In the genomic region with DNA sequence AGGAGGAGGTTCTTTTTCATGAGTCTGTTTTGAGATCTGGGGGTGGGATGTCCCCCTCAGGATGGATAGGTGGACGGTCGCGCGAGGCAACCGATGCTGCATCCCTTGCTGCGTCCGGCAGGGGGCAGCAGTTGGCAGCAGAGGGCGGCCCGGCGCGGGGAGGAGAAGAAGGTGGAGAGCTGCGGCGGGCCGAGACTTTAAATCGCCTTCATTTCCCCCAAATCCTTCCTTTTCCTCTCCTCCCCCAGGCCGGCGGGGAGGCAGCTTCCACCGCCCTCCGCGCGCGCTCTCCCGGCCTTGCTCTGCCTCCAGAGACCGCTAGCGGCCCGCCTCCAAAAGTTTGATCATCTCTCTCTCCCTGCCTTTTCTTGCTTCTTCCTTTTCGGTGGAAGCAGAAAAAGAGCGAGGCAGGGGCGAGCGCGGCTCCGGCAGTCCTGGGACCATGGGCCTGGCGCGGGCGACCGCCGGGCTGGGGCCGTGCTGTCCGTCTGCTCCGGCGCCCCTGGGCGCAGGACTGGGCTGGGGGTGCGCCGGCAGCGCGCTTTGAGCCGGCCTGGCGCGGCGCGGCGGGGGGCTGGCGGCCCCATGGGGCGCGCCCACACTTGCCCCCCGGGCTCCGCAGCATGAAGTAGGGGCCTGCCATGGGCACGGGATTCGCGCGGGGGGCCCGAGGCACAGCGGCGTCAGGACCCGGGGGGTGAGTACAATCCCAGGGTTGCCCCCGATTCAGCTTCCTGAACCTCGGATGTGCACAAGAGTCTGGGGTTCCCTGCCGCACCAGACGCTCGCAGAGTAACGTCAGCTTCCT, we compare ENCODE assay signal across 8 mouse cellular contexts. TPM values are rescaled to one million over a fixed set of nuclear protein-coding genes. Genes with fewer than 3 reads are reported as not detected.
DNase-seq lines count a peak whose midpoint lies in the region; ATAC-seq and TF ChIP-seq lines count a peak whose summit lies in the region.

No protein-coding gene starts in this region.

- under 1% methylated on average over 67 of the region's 71 CpGs for WGBS in embryonic facial prominence, embryonic 12.5 days
- under 1% methylated on average over 60 of the region's 71 CpGs for WGBS in heart, embryonic 11.5 days (ENCODE audit: insufficient replicate concordance)
- under 1% methylated on average over 59 of the region's 71 CpGs for WGBS in kidney, embryonic 15.5 days
- WGBS in liver, embryonic 14.5 days (ENCODE audit: insufficient replicate concordance), result under 1% methylated on average over 70 of the region's 71 CpGs
- WGBS in stomach, embryonic 14.5 days, result under 1% methylated on average over 63 of the region's 71 CpGs

- H3K9ac ChIP-seq in embryonic facial prominence, embryonic 12.5 days, result peak overlapping the region; percentile 72
- H3K9ac ChIP-seq in heart, embryonic 11.5 days (ENCODE audit: low read depth, low read length), result peak overlapping the region; percentile 78
- H3K9ac ChIP-seq in kidney, embryonic 15.5 days, result peak overlapping the region; percentile 76
- H3K9ac ChIP-seq in liver, embryonic 14.5 days (replicated peaks), result no peak overlapping the region
- H3K9ac ChIP-seq in stomach, embryonic 14.5 days (replicated peaks; ENCODE audit: low read depth, low read length), result peak overlapping the region; percentile 90

- DNase-seq in 3T3-L1 (ENCODE audit: low read depth, low spot score), result peak; percentile 71
- DNase-seq in adrenal gland, postnatal 25 days, result peak; percentile 88
- DNase-seq in liver, embryonic 14.5 days (ENCODE audit: low read depth in 3 of 3, low spot score in 3 of 3), result no peak
- peak; percentile 87 for DNase-seq in neural tube, embryonic 10.5 days (ENCODE audit: extremely low spot score, low spot score)

- peak; percentile 44 for ATAC-seq in embryonic facial prominence, embryonic 12.5 days (ENCODE audit: insufficient number of reproducible peaks, insufficient read depth, low FRiP score, low TSS enrichment)
- ATAC-seq in heart, embryonic 11.5 days (replicated peaks; ENCODE audit: insufficient number of reproducible peaks, low FRiP score, low TSS enrichment), result no peak; the same call in 1 of the 2 replicates
- ATAC-seq in kidney, embryonic 15.5 days (replicated peaks; ENCODE audit: low FRiP score), result peak; percentile 34
- ATAC-seq in liver, embryonic 14.5 days (ENCODE audit: insufficient read depth), result peak; percentile 31; the same call in 1 of the 2 replicates
- ATAC-seq in stomach, embryonic 14.5 days (ENCODE audit: insufficient number of reproducible peaks, insufficient read depth, low FRiP score, low read depth), result peak; percentile 7; the same call in 1 of the 2 replicates

- H3K4me2 ChIP-seq in embryonic facial prominence, embryonic 12.5 days (replicated peaks), result peak overlapping the region; percentile 87
- H3K4me2 ChIP-seq in heart, embryonic 11.5 days, result peak overlapping the region; percentile 99
- H3K4me2 ChIP-seq in kidney, embryonic 15.5 days, result peak overlapping the region; percentile 100
- H3K4me2 ChIP-seq in liver, embryonic 14.5 days (ENCODE audit: low read depth), result peak overlapping the region; percentile 58
- H3K4me2 ChIP-seq in stomach, embryonic 14.5 days (replicated peaks; ENCODE audit: low read depth, low read length), result peak overlapping the region; percentile 95

- H3K4me3 ChIP-seq in embryonic facial prominence, embryonic 12.5 days, result peak overlapping the region; percentile 69
- H3K4me3 ChIP-seq in heart, embryonic 11.5 days (ENCODE audit: low read depth, low read length), result peak overlapping the region; percentile 72
- H3K4me3 ChIP-seq in kidney, embryonic 15.5 days (replicated peaks), result peak overlapping the region; percentile 83
- H3K4me3 ChIP-seq in liver, embryonic 14.5 days (ENCODE audit: insufficient read depth in 1 of 2, low read depth in 2 of 2, low read length in 2 of 2), result peak overlapping the region; percentile 38 to 58
- peak overlapping the region; percentile 80 for H3K4me3 ChIP-seq in stomach, embryonic 14.5 days (ENCODE audit: low read depth, low read length)

- H3K36me3 ChIP-seq in embryonic facial prominence, embryonic 12.5 days, result no peaks in the 10 kb centered on the region
- no peaks in the 10 kb centered on the region for H3K36me3 ChIP-seq in heart, embryonic 11.5 days (ENCODE audit: control insufficient read depth, insufficient read depth, low read length)
- H3K36me3 ChIP-seq in kidney, embryonic 15.5 days, result no peaks in the 10 kb centered on the region
- no peaks in the 10 kb centered on the region for H3K36me3 ChIP-seq in liver, embryonic 14.5 days (replicated peaks; ENCODE audit: control insufficient read depth, insufficient read depth, low read depth)
- H3K36me3 ChIP-seq in stomach, embryonic 14.5 days (ENCODE audit: control insufficient read depth, insufficient read depth, low read length), result peaks cover 3% of the 10 kb centered on the region; the same call in 1 of the 2 replicates

- TF ChIP-seq EP300 in liver, embryonic 14.5 days (IDR thresholded peaks at IDR 0.05; ENCODE audit: low read depth), result no peak

- H3K9me3 ChIP-seq in embryonic facial prominence, embryonic 12.5 days, result no peaks in the 10 kb centered on the region
- H3K9me3 ChIP-seq in heart, embryonic 11.5 days (replicated peaks; ENCODE audit: control insufficient read depth, low read length), result no peaks in the 10 kb centered on the region
- H3K9me3 ChIP-seq in kidney, embryonic 15.5 days (replicated peaks), result no peaks in the 10 kb centered on the region
- H3K9me3 ChIP-seq in liver, embryonic 14.5 days (ENCODE audit: control insufficient read depth, low read length), result no peaks in the 10 kb centered on the region
- no peaks in the 10 kb centered on the region for H3K9me3 ChIP-seq in stomach, embryonic 14.5 days (ENCODE audit: control insufficient read depth, low read depth, low read length)

- TF ChIP-seq CTCF in liver, embryonic 14.5 days (IDR thresholded peaks at IDR 0.05; ENCODE audit: low read depth), result peak; percentile 90

- H3K27me3 ChIP-seq in embryonic facial prominence, embryonic 12.5 days, result peaks cover 13% of the 10 kb centered on the region; the same call in 1 of the 2 replicates
- peaks cover 32% of the 10 kb centered on the region for H3K27me3 ChIP-seq in heart, embryonic 11.5 days (ENCODE audit: control insufficient read depth, insufficient read depth, low read length)
- peaks cover 34% of the 10 kb centered on the region for H3K27me3 ChIP-seq in kidney, embryonic 15.5 days
- H3K27me3 ChIP-seq in liver, embryonic 14.5 days (ENCODE audit: control insufficient read depth, insufficient read depth, low read length), result peaks cover 32% of the 10 kb centered on the region
- H3K27me3 ChIP-seq in stomach, embryonic 14.5 days (ENCODE audit: control insufficient read depth, insufficient read depth, low read length), result no peaks in the 10 kb centered on the region

- H3K4me1 ChIP-seq in embryonic facial prominence, embryonic 12.5 days, result peaks cover 26% of the 10 kb centered on the region
- peaks cover 24% of the 10 kb centered on the region for H3K4me1 ChIP-seq in heart, embryonic 11.5 days (ENCODE audit: control insufficient read depth, insufficient read depth, low read length)
- H3K4me1 ChIP-seq in kidney, embryonic 15.5 days, result peaks cover 45% of the 10 kb centered on the region
- H3K4me1 ChIP-seq in liver, embryonic 14.5 days (replicated peaks; ENCODE audit: control insufficient read depth in 2 of 2, insufficient read depth in 2 of 2, low read length in 1 of 2), result 0 out of 4 replicates have a peak, but pooled peaks cover 0 to 2% of the 10 kb centered on the region in 2 experiments
- H3K4me1 ChIP-seq in stomach, embryonic 14.5 days (ENCODE audit: control insufficient read depth, insufficient read depth, low read length), result peaks cover 27% of the 10 kb centered on the region; the same call in 1 of the 2 replicates

- H3K27ac ChIP-seq in embryonic facial prominence, embryonic 12.5 days, result peak overlapping the region; percentile 77
- H3K27ac ChIP-seq in heart, embryonic 11.5 days (ENCODE audit: low read depth, low read length), result no peak overlapping the region
- peak overlapping the region; percentile 73 for H3K27ac ChIP-seq in kidney, embryonic 15.5 days
- no peak overlapping the region for H3K27ac ChIP-seq in liver, embryonic 14.5 days
- peak overlapping the region; percentile 77; the same call in 1 of the 2 replicates for H3K27ac ChIP-seq in stomach, embryonic 14.5 days (ENCODE audit: low read length)

RNA-seq across cellular contexts. Expression of a gene that starts 1.6 kb away (rescaled TPM):
- 9.3 and 11.7 TPM in 2 replicates for total RNA-seq in adrenal gland, postnatal 25 days (2021)
- 19.3 and 21.8 TPM in 2 replicates for polyA plus RNA-seq in embryonic facial prominence, embryonic 12.5 days (2016; fragmentation: Nextera tagmentation; extraction: Ambion mirVana)
- polyA plus RNA-seq in heart, embryonic 11.5 days (2014; fragmentation: Nextera tagmentation; extraction: Ambion mirVana), result 3.3 and 3.4 TPM in 2 replicates
- polyA plus RNA-seq in kidney, embryonic 15.5 days (2015; fragmentation: Nextera tagmentation; extraction: Ambion mirVana), result 7.3 and 9.4 TPM in 2 replicates
- polyA plus RNA-seq in liver, embryonic 14.5 days (2012; rRNA removed), result 3.8 and 4.2 TPM in 2 replicates
- 0.75 and 1.2 TPM in 2 replicates for polyA plus RNA-seq in liver, embryonic 14.5 days (2014; fragmentation: Nextera tagmentation; extraction: Ambion mirVana)
- polyA plus RNA-seq in stomach, embryonic 14.5 days (2014; fragmentation: Nextera tagmentation; extraction: Ambion mirVana), result 23.6 and 24.8 TPM in 2 replicates

RNA-seq across cellular contexts. Expression of a gene that starts 43.5 kb away (rescaled TPM):
- total RNA-seq in adrenal gland, postnatal 25 days (2021), result not detected in 2 replicates
- 0.06 TPM in 1 of 2 replicates, not detected in the other for polyA plus RNA-seq in embryonic facial prominence, embryonic 12.5 days (2016; fragmentation: Nextera tagmentation; extraction: Ambion mirVana)
- 0.11 TPM in 1 of 2 replicates, not detected in the other for polyA plus RNA-seq in heart, embryonic 11.5 days (2014; fragmentation: Nextera tagmentation; extraction: Ambion mirVana)
- polyA plus RNA-seq in kidney, embryonic 15.5 days (2015; fragmentation: Nextera tagmentation; extraction: Ambion mirVana), result 100.0 and 109 TPM in 2 replicates
- polyA plus RNA-seq in liver, embryonic 14.5 days (2012; rRNA removed), result 5.7 and 6.1 TPM in 2 replicates
- 3.8 TPM in 2 replicates for polyA plus RNA-seq in liver, embryonic 14.5 days (2014; fragmentation: Nextera tagmentation; extraction: Ambion mirVana)
- polyA plus RNA-seq in stomach, embryonic 14.5 days (2014; fragmentation: Nextera tagmentation; extraction: Ambion mirVana), result 19.8 and 22.8 TPM in 2 replicates

Comparison
In these comparisons a context has a peak if more than half of its experiments do, and no peak if none do; other contexts are left out.
1. DNase-seq: peak in 3T3-L1 (single experiment), adrenal gland, postnatal 25 days (single experiment) and neural tube, embryonic 10.5 days (single experiment); none in liver, embryonic 14.5 days (0 of 3).
2. H3K27ac ChIP-seq: peak in embryonic facial prominence, embryonic 12.5 days (single experiment), kidney, embryonic 15.5 days (single experiment) and stomach, embryonic 14.5 days (single experiment); none in heart, embryonic 11.5 days (single experiment) and liver, embryonic 14.5 days (single experiment).
3. Peak in every context shown above with its lines, with median percentiles within 50 percentile points of each other: H3K4me2 ChIP-seq and H3K4me3 ChIP-seq.